Mouse (Mus musculus) bone marrow, adult 2 months (tissue): ENCODE measurements at regions not wholly inside any gene's neighbourhood (a gene's known extent, or its start where the extent isn't known, plus 50 kb on each side); places are given as distances from the start of the nearest gene placed in this dataset.

Source experiments
- CTCF ChIP-seq: fragments of 200-500 bp; IDR thresholded peaks from 2 replicates; pipeline ENCODE4 v1.5.1; 2011; ENCODE audit warnings: low read length, control low read depth; ENCODE audit not compliant: control insufficient read depth, insufficient read depth
- POLR2A ChIP-seq: fragments of 200-500 bp; IDR thresholded peaks from 2 replicates; pipeline ENCODE4 v1.6.1; 2011; ENCODE audit warnings: low read depth, mild to moderate bottlenecking, control low read depth, low read length, borderline replicate concordance; ENCODE audit not compliant: control insufficient read depth

- TF ChIP-seq CTCF (no peak), POLR2A (no peak)
Observed at GRCm38 (mm10) chr16:78441961-78442360, 65.0 kb upstream of the Btg3 start.
